Mouse (Mus musculus) 3134 (cell line): ENCODE results near the gene Myo15b.

Experiments used
- DNase-seq: peaks from one replicate; pipeline ENCODE4 v3.0.0-alpha.2; 2011; ENCODE audit warnings: low spot score; ENCODE audit not compliant: insufficient read length; ENCODE audit errors: extremely low read depth

The Myo15b gene

GRCm38 (mm10) chr11:115900561-115901337 lies 42.5 kb downstream of the Myo15b start:
- no peak for DNase-seq

- DNase-seq, result no peak
Observed at GRCm38 (mm10) chr11:115901338-115902161, 43.3 kb downstream of the Myo15b start.

GRCm38 (mm10) chr11:115902177-115902576 lies 44.0 kb downstream of the Myo15b start:
- no peak for DNase-seq

- DNase-seq, result no peak
Observed at GRCm38 (mm10) chr11:115902831-115903230, 44.6 kb downstream of the Myo15b start.

- no peak for DNase-seq
Observed at GRCm38 (mm10) chr11:115903384-115904230, 45.4 kb downstream of the Myo15b start.

- no peak for DNase-seq
Observed at GRCm38 (mm10) chr11:115904231-115904955, 46.2 kb downstream of the Myo15b start.

GRCm38 (mm10) chr11:115904956-115905790 lies 47.0 kb downstream of the Myo15b start:
- DNase-seq, result no peak

GRCm38 (mm10) chr11:115906116-115906515 lies 47.9 kb downstream of the Myo15b start:
- no peak for DNase-seq

GRCm38 (mm10) chr11:115906521-115906920 lies 48.3 kb downstream of the Myo15b start:
- DNase-seq, result no peak

- DNase-seq, result no peak
Observed at GRCm38 (mm10) chr11:115911134-115911561, 52.9 kb downstream of the Myo15b start.

- DNase-seq, result no peak
Observed at GRCm38 (mm10) chr11:115911632-115912376, 53.6 kb downstream of the Myo15b start, which contains the start of gene Smim6. Gene Smim6, plus strand, starts transcription at chr11:115912017.

- DNase-seq, result no peak
Observed at GRCm38 (mm10) chr11:115916579-115916978, 58.4 kb downstream of the Myo15b start.

GRCm38 (mm10) chr11:115918637-115919036 lies 60.4 kb downstream of the Myo15b start:
- no peak for DNase-seq

- no peak for DNase-seq
Observed at GRCm38 (mm10) chr11:115919073-115919472, 60.9 kb downstream of the Myo15b start.

GRCm38 (mm10) chr11:115920110-115920818 lies 62.1 kb downstream of the Myo15b start:
- DNase-seq, result peak; percentile 35

GRCm38 (mm10) chr11:115921986-115922385 lies 63.8 kb downstream of the Myo15b start:
- no peak for DNase-seq

- DNase-seq, result no peak
Observed at GRCm38 (mm10) chr11:115929031-115929430, 70.8 kb downstream of the Myo15b start.

- DNase-seq, result no peak
Observed at GRCm38 (mm10) chr11:115929818-115930217, 71.6 kb downstream of the Myo15b start.
